Mouse (Mus musculus): ENCODE data around the gene Kif24.

The Kif24 gene

DNA sequence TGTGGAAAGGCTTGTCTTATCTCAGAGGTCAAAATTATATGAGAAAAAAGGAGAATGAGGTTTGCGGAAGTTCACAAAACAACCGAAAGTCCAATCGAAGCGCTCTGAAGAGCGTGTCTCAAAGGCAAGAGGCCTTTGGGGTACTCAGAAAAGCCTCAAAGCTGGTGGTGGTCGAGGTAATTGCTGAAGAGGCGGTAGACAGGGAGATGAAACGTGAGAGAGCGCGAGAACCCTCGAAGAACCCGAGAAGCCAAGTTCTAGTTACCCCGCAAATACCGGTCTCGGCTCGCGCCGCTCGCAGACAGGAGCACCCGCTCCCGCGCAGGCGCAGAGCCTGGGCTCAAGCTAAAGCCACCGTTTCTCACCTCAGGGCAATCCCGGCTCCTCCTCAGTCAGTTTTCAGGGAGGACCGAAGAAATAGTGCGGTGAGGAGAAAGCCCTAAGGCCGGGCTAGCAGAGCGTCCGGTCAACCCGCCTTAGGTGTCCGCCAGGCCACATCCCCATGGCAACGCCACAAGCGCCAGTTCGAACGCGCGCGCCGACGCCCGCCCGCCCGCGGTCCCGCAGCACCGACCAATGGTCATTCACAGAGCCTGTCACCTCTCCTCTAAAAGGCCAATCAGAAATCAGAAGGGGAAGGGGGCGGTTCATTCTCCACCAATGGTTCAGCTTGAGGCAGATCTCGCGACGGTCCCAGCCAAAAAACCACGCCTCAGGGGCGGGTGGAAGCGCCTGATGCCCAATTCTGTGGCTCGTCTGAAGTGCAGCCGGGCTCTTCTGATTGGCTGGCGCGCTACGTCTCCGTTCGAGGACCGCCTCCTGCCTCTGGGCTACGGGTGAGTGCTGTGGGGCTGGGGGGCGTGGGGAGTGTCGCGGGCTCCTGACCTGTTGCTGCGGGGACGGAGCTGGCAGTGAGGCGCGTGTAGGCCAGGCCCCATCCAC lies at the start of gene Kif24, which contains the start of gene Nudt2:
Kif24 (minus strand) TSS at position 543 of the 942 bp plus-strand sequence.
Nudt2 (plus strand) TSS at position 807 of the 942 bp plus-strand sequence.
- DNase-seq (ENCODE audit: low read depth, low spot score), result peak; percentile 98

GRCm38 (mm10) chr4:41513714-41514113 lies 49.0 kb upstream of the Kif24 start:
- DNase-seq (ENCODE audit: low read depth, low spot score), result no peak

DNA sequence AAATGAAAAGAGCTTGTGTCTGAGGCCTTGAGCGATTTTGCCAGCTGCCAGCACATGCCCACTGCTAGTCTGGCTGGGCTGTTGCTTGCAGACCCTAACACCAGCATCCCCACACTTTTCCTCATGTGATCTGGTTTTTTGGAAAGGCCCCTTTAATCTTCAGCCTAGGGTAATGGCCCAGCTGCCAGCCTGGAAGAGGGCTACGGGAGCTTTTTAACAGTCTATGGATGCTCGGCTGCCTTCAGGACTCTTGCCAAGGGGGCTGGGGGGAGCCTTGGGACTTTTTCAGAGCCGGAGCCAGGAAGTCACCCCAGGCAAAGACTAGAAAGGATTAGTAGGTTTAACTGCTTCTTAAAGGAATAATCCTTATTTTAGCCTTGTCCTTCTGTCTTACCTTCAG lies 48.6 kb upstream of the Kif24 start:
- no peak for DNase-seq (ENCODE audit: low read depth, low spot score)

DNA sequence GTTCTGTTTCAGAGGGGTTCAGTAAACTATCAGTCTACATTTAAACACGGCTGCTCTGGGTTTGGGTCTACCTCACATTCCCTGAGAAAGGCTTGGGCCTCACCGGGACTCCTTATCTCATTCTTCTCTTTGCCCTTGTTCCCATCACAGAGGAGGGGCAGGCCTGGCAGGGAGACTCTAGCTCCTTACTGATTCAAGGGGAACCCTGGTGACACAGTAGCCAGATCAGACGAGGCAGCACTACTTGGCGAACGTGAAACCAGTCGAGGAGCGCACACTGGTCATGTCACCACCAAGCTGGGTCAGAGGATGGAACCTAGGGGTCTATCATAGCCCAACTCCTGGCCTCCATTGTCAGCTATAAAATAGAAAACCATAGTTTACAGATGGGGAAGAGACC lies 43.3 kb upstream of the Kif24 start:
- no peak for DNase-seq (ENCODE audit: low read depth, low spot score)

- no peak for DNase-seq (ENCODE audit: low read depth, low spot score)
Observed at GRCm38 (mm10) chr4:41507326-41507924, 42.7 kb upstream of the Kif24 start.

GRCm38 (mm10) chr4:41506906-41507305 lies 42.2 kb upstream of the Kif24 start:
- peak; percentile 67 for DNase-seq (ENCODE audit: low read depth, low spot score)

DNA sequence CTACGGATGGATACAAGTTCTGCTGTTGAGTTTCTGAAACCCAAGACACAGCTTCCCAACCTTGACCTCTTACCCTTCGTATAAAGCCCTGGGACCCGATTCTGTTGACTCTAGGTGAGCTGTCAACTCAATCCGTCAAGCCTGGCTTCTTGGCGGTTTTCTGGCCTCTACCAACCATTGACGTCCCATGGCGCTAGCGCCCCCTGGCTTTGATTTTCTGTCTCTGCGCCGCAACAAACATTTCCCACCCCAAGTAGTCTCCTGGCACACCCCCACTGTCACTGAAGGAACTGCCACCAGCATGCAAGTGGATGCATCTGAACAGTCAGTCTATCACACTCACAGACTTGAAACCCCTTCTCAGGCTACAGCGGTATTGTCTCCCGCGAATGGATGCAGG lies 41.5 kb upstream of the Kif24 start:
- no peak for DNase-seq (ENCODE audit: low read depth, low spot score)

GRCm38 (mm10) chr4:41505131-41505551 lies 40.5 kb upstream of the Kif24 start:
- DNase-seq (ENCODE audit: low read depth, low spot score), result no peak

GRCm38 (mm10) chr4:41504325-41504724 lies 39.6 kb upstream of the Kif24 start:
- DNase-seq (ENCODE audit: low read depth, low spot score), result no peak

GRCm38 (mm10) chr4:41502986-41503412 lies 38.3 kb upstream of the Kif24 start, which contains the start of gene AI464131:
Gene AI464131 (minus strand): TSS chr4:41503076.
- peak; percentile 82 for DNase-seq (ENCODE audit: low read depth, low spot score)

DNA sequence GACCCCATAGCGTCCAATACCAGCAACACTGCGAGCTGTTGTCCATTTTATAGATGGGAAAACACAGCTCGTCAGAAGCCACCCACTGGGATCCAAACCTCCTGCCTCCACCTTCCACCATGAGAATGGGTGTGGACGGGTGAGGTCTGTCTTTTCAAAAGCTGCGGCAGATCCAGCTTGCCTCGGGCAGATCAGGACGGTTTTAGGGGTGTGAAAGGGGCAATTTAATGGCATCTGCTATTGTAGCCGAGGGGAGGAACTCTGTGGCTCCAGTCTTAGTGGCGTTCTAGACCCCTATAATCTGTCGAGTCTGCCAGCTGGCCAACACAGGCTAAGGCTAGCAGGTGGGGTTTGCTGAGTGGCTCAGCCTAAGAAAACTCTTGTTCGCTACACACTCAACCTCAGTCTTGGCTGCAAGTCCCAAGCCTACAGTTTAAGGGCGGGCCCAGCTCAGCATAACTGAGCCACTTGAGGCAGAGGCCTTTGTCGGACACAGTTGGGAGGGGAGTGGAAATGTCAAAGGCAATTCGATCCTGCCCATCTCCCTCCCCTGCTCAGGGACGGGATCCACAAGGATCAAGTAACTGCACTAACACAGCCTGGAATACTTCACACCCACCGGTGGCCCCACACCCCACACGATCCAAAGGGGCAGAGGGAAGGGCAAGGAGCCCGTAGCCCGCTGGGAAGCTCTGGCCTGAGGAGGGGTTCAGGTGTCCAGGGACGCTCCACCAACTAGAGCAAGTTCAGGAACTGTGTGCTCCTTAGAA lies 37.7 kb upstream of the Kif24 start:
- DNase-seq (ENCODE audit: low read depth, low spot score), result no peak

DNA sequence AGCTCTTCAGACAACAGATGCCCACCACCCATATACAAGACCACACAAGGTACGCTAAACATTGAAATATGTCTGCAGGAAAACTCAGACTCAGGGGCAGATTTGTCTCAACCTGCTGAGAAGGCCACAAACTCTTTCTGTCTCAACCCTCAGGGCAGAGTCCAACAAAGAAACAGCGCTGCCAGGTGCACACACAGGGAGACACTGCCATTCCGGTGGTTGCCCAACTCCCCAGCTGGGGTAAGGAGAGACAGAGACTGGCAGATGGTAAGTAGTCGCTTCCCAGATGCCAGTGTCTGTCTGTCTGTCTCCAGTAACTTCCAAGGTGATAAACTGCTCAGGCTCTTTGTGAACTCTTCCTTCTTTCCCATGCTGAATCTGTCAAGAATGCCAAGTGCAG lies 36.1 kb upstream of the Kif24 start:
- no peak for DNase-seq (ENCODE audit: low read depth, low spot score)

- no peak for DNase-seq (ENCODE audit: low read depth, low spot score)
Observed at GRCm38 (mm10) chr4:41499619-41500018, 34.9 kb upstream of the Kif24 start.

- DNase-seq (ENCODE audit: low read depth, low spot score), result no peak
Observed at GRCm38 (mm10) chr4:41498921-41499391, 34.3 kb upstream of the Kif24 start.

GRCm38 (mm10) chr4:41497995-41498845 lies 33.5 kb upstream of the Kif24 start:
- no peak for DNase-seq (ENCODE audit: low read depth, low spot score)

GRCm38 (mm10) chr4:41497579-41497978 lies 32.9 kb upstream of the Kif24 start:
- DNase-seq (ENCODE audit: low read depth, low spot score), result no peak

GRCm38 (mm10) chr4:41497046-41497445 lies 32.4 kb upstream of the Kif24 start:
- no peak for DNase-seq (ENCODE audit: low read depth, low spot score)

- DNase-seq (ENCODE audit: low read depth, low spot score), result peak; percentile 64
Observed at GRCm38 (mm10) chr4:41495850-41496249, 31.2 kb upstream of the Kif24 start.

GRCm38 (mm10) chr4:41495076-41495475 lies 30.4 kb upstream of the Kif24 start:
- no peak for DNase-seq (ENCODE audit: low read depth, low spot score)

DNA sequence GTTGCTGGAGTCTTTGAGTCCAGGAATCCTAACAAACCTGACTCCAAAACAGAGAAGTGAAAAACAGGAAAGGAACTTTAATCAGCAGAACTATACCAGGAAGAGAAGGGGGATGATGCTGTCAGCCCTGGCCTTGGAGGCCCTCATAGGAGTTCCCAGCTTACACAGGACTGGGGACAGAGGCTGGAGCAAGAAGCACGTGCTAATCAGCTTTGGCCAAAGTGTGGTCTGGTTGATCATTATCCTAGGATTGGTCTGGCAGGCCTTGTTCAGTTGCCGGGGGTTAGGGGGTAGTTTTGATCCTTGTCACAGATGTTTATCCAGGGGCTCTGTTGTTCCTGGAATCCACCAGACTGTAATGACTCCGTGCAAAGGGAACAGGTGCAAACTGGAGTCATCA lies 29.7 kb upstream of the Kif24 start:
- DNase-seq (ENCODE audit: low read depth, low spot score), result no peak

Measured in brain, embryonic 18.5 days (tissue).